Mouse (Mus musculus) forebrain, embryonic 14.5 days (tissue): Measurements from ENCODE around the gene Tmem256. TPM values are rescaled to one million over a fixed set of nuclear protein-coding genes. Genes with fewer than 3 reads are reported as not detected.

Experiments used
- ATAC-seq: fragments of 200-750 bp; cut with Nextera tagmentation; 2 replicates; pipeline ENCODE4 v1.8.0; 2017; ENCODE audit warnings: mild to moderate bottlenecking, moderate library complexity
- DNase-seq: peaks from one replicate; pipeline ENCODE4 v3.0.0-alpha.2; 2015; ENCODE audit warnings: low spot score
- H3K27ac ChIP-seq: fragments of 300-500 bp; sonication (generic); 2 replicates; pipeline ENCODE4 v1.5.1; 2014; ENCODE audit warnings: low read depth, mild to moderate bottlenecking, control low read depth, low read length, moderate library complexity
- H3K27me3 ChIP-seq: fragments of 300-500 bp; sonication (generic); replicated peaks from 2 replicates; pipeline ENCODE4 v1.6.1; 2014; ENCODE audit warnings: low read length, control low read depth, mixed read lengths; ENCODE audit not compliant: control insufficient read depth, insufficient read depth
- H3K36me3 ChIP-seq: fragments of 300-500 bp; sonication (generic); 2 replicates; pipeline ENCODE4 v1.6.1; 2014; ENCODE audit warnings: low read length, control low read depth; ENCODE audit not compliant: control insufficient read depth, insufficient read depth
- H3K4me1 ChIP-seq: fragments of 300-500 bp; sonication (generic); 2 replicates; pipeline ENCODE4 v1.6.1; 2014; ENCODE audit warnings: antibody characterized with exemption, low read length, control low read depth; ENCODE audit not compliant: control insufficient read depth, insufficient read depth
- H3K4me2 ChIP-seq: fragments of 300-500 bp; sonication (generic); 2 replicates; pipeline ENCODE4 v1.6.1; 2014; ENCODE audit warnings: mild to moderate bottlenecking, control low read depth, low read length
- H3K4me3 ChIP-seq: fragments of 300-500 bp; sonication (generic); 2 replicates; pipeline ENCODE4 v1.5.1; 2014; ENCODE audit warnings: low read depth, low read length, control low read depth
- H3K9ac ChIP-seq: fragments of 300-500 bp; sonication (generic); 2 replicates; pipeline ENCODE4 v1.6.1; 2014; ENCODE audit warnings: mild to moderate bottlenecking, low read length, control low read depth, moderate library complexity
- H3K9me3 ChIP-seq: fragments of 300-500 bp; sonication (generic); replicated peaks from 2 replicates; pipeline ENCODE4 v1.6.1; 2016; ENCODE audit warnings: low read length, control low read depth, mixed read lengths; ENCODE audit not compliant: control insufficient read depth
- WGBS: fragments of 180-500 bp; shearing (Covaris S2); extraction: QIAGEN DNeasy Blood & Tissue Kit; methylation state at CpG from one replicate; pipeline ENCODE4 v1.1.7; 2014; 5-methylcytosine and 5-hydroxymethylcytosine counted together
- polyA plus RNA-seq: library from polyadenylated mRNA; unstranded; fragments of >200 nt; fragmentation: Nextera tagmentation; extraction: Ambion mirVana; gene quantifications from 2 replicates; pipeline ENCODE4 v1.2.1, GENCODE M21; 2014

Gene Tmem256
- polyA plus RNA-seq, 1 experiment from 2014 or later = 386 TPM

DNA sequence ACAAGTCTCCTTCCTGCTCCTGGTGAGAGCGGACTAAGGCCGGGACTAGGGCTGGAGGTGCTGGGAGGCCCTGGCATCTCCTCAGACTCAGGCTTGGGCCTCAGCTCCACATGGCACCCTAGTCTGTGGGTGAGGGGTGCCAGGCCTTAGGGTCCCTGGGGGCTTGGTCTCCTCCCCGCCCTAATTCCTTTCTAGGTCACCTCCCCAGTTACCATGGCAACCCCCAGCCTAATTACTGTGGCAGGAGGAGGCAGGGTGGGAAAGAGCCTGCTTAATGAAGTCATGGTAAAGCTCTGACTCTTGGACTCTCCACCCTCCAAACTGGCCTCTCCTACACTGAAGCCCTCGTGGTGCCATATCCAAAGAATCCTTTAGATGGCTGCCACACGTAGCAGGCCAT lies 9.5 kb upstream of the Tmem256 start:
- H3K4me1 ChIP-seq = peaks cover 2% of the 10 kb centered on the region
- DNase-seq = no peak
- H3K36me3 ChIP-seq = peaks cover 80% of the 10 kb centered on the region
- H3K4me3 ChIP-seq = no peak overlapping the region
- H3K4me2 ChIP-seq = no peak overlapping the region
- H3K27ac ChIP-seq = no peak overlapping the region
- no peak for ATAC-seq
- WGBS = 55% methylated on average over 5 of the region's 5 CpGs
- H3K9me3 ChIP-seq = no peaks in the 10 kb centered on the region
- no peaks in the 10 kb centered on the region for H3K27me3 ChIP-seq
- no peak overlapping the region for H3K9ac ChIP-seq

DNA sequence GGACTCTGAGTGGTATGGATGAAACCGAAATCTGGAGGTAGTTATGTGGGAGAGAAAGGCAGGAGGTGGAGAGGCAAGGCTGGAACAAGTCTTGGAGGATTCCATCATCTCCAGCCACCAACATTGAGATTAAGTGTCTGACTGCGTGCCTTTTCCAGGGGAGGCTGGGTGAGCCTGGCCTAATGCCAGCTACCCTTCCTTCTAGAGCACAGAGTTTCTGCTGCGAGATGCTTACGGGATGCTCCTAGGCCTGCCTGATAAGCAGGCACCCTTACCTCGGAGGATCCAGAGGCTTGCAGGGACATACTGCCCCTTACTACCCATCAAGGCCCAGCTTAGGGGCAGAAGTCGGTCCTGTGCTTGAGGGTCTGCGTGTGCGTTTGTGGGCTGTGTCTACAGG lies 4.8 kb upstream of the Tmem256 start:
- 49% methylated on average over 8 of the region's 8 CpGs for WGBS
- no peak for DNase-seq
- Histone ChIP-seq H3K9ac (peak overlapping the region; percentile 98), H3K9me3 (no peaks in the 10 kb centered on the region), H3K27me3 (no peaks in the 10 kb centered on the region), H3K4me1 (peaks cover 24% of the 10 kb centered on the region), H3K4me3 (peak overlapping the region; percentile 90), H3K4me2 (peak overlapping the region; percentile 96), H3K27ac (no peak overlapping the region), H3K36me3 (peaks cover 36% of the 10 kb centered on the region)
- no peak for ATAC-seq

- Histone ChIP-seq H3K4me3 (peak overlapping the region; percentile 90), H3K27ac (peak overlapping the region; percentile 39; the same call in 1 of the 2 replicates), H3K4me1 (peaks cover 27% of the 10 kb centered on the region), H3K4me2 (peak overlapping the region; percentile 96), H3K27me3 (no peaks in the 10 kb centered on the region), H3K9me3 (no peaks in the 10 kb centered on the region), H3K9ac (peak overlapping the region; percentile 98), H3K36me3 (peaks cover 31% of the 10 kb centered on the region)
- no peak for ATAC-seq
- 3% methylated on average over 37 of the region's 48 CpGs for WGBS
- DNase-seq = peak; percentile 51
Measured at GRCm38 (mm10) chr11:69834001-69834549, 4.2 kb upstream of the Tmem256 start.

- peaks cover 31% of the 10 kb centered on the region for H3K36me3 ChIP-seq
- ATAC-seq = no peak
- peak overlapping the region; percentile 98 for H3K9ac ChIP-seq
- DNase-seq = peak; percentile 24
- H3K4me3 ChIP-seq = peak overlapping the region; percentile 90
- H3K4me2 ChIP-seq = peak overlapping the region; percentile 96
- H3K27ac ChIP-seq = peak overlapping the region; percentile 17; the same call in 1 of the 2 replicates
- WGBS = 4% methylated on average over 9 of the region's 9 CpGs
- no peaks in the 10 kb centered on the region for H3K9me3 ChIP-seq
- H3K27me3 ChIP-seq = no peaks in the 10 kb centered on the region
- peaks cover 30% of the 10 kb centered on the region for H3K4me1 ChIP-seq
Measured at GRCm38 (mm10) chr11:69835326-69835965, 2.9 kb upstream of the Tmem256 start.

DNA sequence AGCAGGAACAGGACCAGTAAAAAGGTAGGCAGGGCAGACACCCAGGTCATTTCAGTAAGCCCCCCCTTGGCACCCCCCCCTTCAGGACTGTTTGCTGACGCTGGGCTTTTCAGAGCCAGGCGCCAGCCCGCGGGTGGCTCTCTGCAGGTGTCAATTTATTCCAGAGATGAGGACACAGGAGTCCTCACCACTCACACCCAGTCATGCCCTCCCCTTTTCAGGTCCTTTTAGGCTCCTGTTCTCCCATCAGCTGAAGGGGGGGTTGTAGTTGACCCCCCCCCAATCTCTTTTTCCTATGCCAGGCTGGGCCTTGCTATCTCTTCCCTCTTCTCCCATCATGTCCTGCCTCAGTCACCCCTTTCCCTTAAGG lies 2.4 kb upstream of the Tmem256 start:
- H3K4me3 ChIP-seq = peak overlapping the region; percentile 90
- 6% methylated on average over 4 of the region's 4 CpGs for WGBS
- H3K4me1 ChIP-seq = peaks cover 30% of the 10 kb centered on the region
- DNase-seq (no peak), ATAC-seq (no peak)
- H3K9ac ChIP-seq = peak overlapping the region; percentile 98
- peak overlapping the region; percentile 96 for H3K4me2 ChIP-seq
- no peaks in the 10 kb centered on the region for H3K27me3 ChIP-seq
- peak overlapping the region; percentile 95 for H3K27ac ChIP-seq
- H3K36me3 ChIP-seq = peaks cover 28% of the 10 kb centered on the region
- H3K9me3 ChIP-seq = no peaks in the 10 kb centered on the region

- Histone ChIP-seq H3K4me3 (peak overlapping the region; percentile 90), H3K4me1 (peaks cover 30% of the 10 kb centered on the region), H3K27me3 (no peaks in the 10 kb centered on the region), H3K9me3 (no peaks in the 10 kb centered on the region), H3K9ac (peak overlapping the region; percentile 98), H3K4me2 (peak overlapping the region; percentile 96), H3K27ac (peak overlapping the region; percentile 95), H3K36me3 (peaks cover 21% of the 10 kb centered on the region)
- DNase-seq (peak; percentile 67), ATAC-seq (peak; percentile 3)
- 0% methylated on average over 46 of the region's 52 CpGs for WGBS
Measured at GRCm38 (mm10) chr11:69836703-69837576, 1.4 kb upstream of the Tmem256 start.

DNA sequence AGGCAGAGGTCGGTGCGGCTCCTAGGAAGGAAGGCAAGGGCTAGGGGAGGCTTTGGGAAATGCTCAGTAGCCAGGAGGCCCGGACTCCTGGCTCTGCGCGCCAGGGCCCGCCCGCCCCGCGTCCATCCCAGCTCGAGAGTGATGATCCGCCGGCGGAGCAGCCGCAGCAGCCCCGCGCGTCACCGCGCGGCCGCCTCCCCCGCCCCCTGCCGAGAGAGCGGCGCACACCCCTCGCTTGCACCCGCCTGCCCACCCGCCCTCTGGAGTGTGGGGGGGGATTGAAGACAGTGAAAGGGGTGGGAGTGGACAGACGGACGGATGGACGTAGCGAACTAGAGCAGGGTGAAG lies 736 bp upstream of the Tmem256 start, which contains the start of gene Nlgn2:
Gene Nlgn2, minus strand, starts transcription at position 181 of the 348 bp plus-strand sequence.
- Histone ChIP-seq H3K27ac (peak within 1 kb of the TSS; percentile 95), H3K36me3 (peaks cover 14% of the 10 kb centered on the region), H3K4me1 (peaks cover 30% of the 10 kb centered on the region), H3K4me2 (peak within 1 kb of the TSS; percentile 96), H3K27me3 (no peaks in the 10 kb centered on the region), H3K4me3 (peak within 1 kb of the TSS; percentile 90), H3K9ac (peak within 1 kb of the TSS; percentile 98), H3K9me3 (no peaks in the 10 kb centered on the region)
- peak; percentile 73; the same call in 1 of the 2 replicates for ATAC-seq
- under 1% methylated on average over 19 of the region's 32 CpGs for WGBS
- DNase-seq = no peak

DNA sequence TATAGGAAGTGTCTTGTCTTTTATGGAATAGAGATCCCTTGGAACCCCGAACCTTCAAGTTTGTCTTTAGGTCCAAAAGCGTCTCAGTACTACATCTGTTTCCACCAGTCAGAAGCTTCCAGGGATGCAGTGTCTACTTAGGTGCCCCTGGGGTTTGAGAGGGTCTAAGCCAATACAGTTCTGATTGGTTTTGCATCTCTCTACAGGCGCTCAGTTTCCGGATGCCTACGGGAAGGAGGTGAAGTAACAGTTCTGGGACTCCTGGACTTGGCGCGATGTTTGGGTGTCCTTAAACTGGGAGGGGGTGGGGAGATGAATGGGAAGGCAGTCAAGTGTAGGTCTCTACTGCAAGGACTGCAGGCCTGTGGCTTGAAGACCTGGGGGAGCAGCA lies 395 bp downstream of the Tmem256 start:
- H3K27me3 ChIP-seq = no peaks in the 10 kb centered on the region
- peak overlapping the region; percentile 98 for H3K9ac ChIP-seq
- ATAC-seq (peak; percentile 2; the same call in 1 of the 2 replicates), DNase-seq (peak; percentile 46)
- peak overlapping the region; percentile 95 for H3K27ac ChIP-seq
- 3% methylated on average over 7 of the region's 7 CpGs for WGBS
- peaks cover 29% of the 10 kb centered on the region for H3K4me1 ChIP-seq
- peak overlapping the region; percentile 96 for H3K4me2 ChIP-seq
- no peaks in the 10 kb centered on the region for H3K9me3 ChIP-seq
- H3K4me3 ChIP-seq = peak overlapping the region; percentile 90
- H3K36me3 ChIP-seq = peaks cover 3% of the 10 kb centered on the region; the same call in 1 of the 2 replicates
